21 mouse cellular contexts compared by ENCODE assay signal in genomic region chr13:51936441-51936840, GRCm38 (mm10).
DNase-seq lines count a peak whose midpoint lies in the region; ATAC-seq lines count a peak whose summit lies in the region.
"Had no signal": no experiment of that assay in that cellular context is flagged by ENCODE, and none has a peak within 500 bp of the region (broad histone marks: within the 10 kb centered on the region; RNA-seq: fewer than 3 reads in every experiment).

No protein-coding gene starts in this region.

- H3K9me3 ChIP-seq in hindbrain, embryonic 11.5 days (ENCODE audit: control insufficient read depth, low read length): no peaks in the 10 kb centered on the region
- H3K9me3 ChIP-seq: embryonic facial prominence, embryonic 13.5 days; forebrain, embryonic 12.5 days; G1E; heart, embryonic 13.5 days; hindbrain, embryonic 12.5 days had no signal

- 90% methylated on average over 5 of the region's 5 CpGs for WGBS in hindbrain, embryonic 11.5 days

- H3K27ac ChIP-seq in hindbrain, embryonic 11.5 days (ENCODE audit: low read depth, low read length): no peak overlapping the region
- H3K27ac ChIP-seq: embryonic facial prominence, embryonic 13.5 days; forebrain, embryonic 12.5 days; heart, embryonic 13.5 days; hindbrain, embryonic 12.5 days had no signal

- intact Hi-C loops in gastrocnemius, postnatal 36 days (cut with DNase I): no loop called here
- intact Hi-C loops in gastrocnemius, postnatal 14 days (cut with DNase I; ENCODE audit: low total_unique reads): no loop called here
- intact Hi-C loops in left cerebral cortex, postnatal 25 days (cut with DNase I): no loop called here

- peak; percentile 14 for DNase-seq in CD4-positive, CD25-positive, alpha-beta regulatory T cell, adult 2 months (ENCODE audit: low read depth, low spot score)
- no peak for DNase-seq in gastrocnemius, postnatal 36 days
- DNase-seq in gastrocnemius, postnatal 14 days: no peak
- DNase-seq in hindbrain, embryonic 11.5 days (ENCODE audit: low spot score): no peak
- DNase-seq in left cerebral cortex, postnatal 25 days (ENCODE audit: low spot score in 2 of 2): no peak
- DNase-seq: adrenal gland, postnatal 14 days; cerebellum, adult 11-12 months; cerebellum, adult 9-10 months; cerebellum, postnatal 25 days; gastrocnemius, postnatal 10 days; heart, adult 11 months; heart, postnatal 36 days had no signal

- peak; percentile 23 for ATAC-seq in activated CD4-positive, CD25-positive, alpha-beta regulatory T cell, adult 4 months
- ATAC-seq in monocyte, adult 5-6 weeks (replicated peaks; ENCODE audit: insufficient number of reproducible peaks, low FRiP score, low TSS enrichment, poor library complexity, severe bottlenecking): peak; percentile 40
- no peak for ATAC-seq in hindbrain, embryonic 11.5 days (ENCODE audit: low FRiP score)
- ATAC-seq: forebrain, embryonic 16.5 days; hindbrain, embryonic 16.5 days had no signal

- H3K36me3 ChIP-seq in hindbrain, embryonic 11.5 days (ENCODE audit: control insufficient read depth, insufficient read depth, low read length): no peaks in the 10 kb centered on the region
- H3K36me3 ChIP-seq: embryonic facial prominence, embryonic 13.5 days; forebrain, embryonic 12.5 days; G1E; heart, embryonic 13.5 days; hindbrain, embryonic 12.5 days had no signal

- no peaks in the 10 kb centered on the region for H3K27me3 ChIP-seq in hindbrain, embryonic 11.5 days (ENCODE audit: control insufficient read depth, insufficient read depth, low read length)
- H3K27me3 ChIP-seq: embryonic facial prominence, embryonic 13.5 days had no signal

- no peak overlapping the region for H3K4me2 ChIP-seq in hindbrain, embryonic 11.5 days (replicated peaks; ENCODE audit: low read depth, low read length)
- H3K4me2 ChIP-seq: embryonic facial prominence, embryonic 13.5 days; forebrain, embryonic 12.5 days; heart, embryonic 13.5 days; hindbrain, embryonic 12.5 days had no signal

- no peaks in the 10 kb centered on the region; the same call in 1 of the 2 replicates for H3K4me1 ChIP-seq in hindbrain, embryonic 11.5 days (replicated peaks; ENCODE audit: control insufficient read depth, insufficient read depth, low read length)
- H3K4me1 ChIP-seq: embryonic facial prominence, embryonic 13.5 days; hindbrain, embryonic 12.5 days had no signal

- H3K9ac ChIP-seq in hindbrain, embryonic 11.5 days (ENCODE audit: low read depth, low read length): no peak overlapping the region
- H3K9ac ChIP-seq: embryonic facial prominence, embryonic 13.5 days; forebrain, embryonic 12.5 days; heart, embryonic 13.5 days; hindbrain, embryonic 12.5 days had no signal

- no peak overlapping the region for H3K4me3 ChIP-seq in hindbrain, embryonic 11.5 days (ENCODE audit: low read depth, low read length)
- H3K4me3 ChIP-seq: embryonic facial prominence, embryonic 13.5 days; forebrain, embryonic 12.5 days; heart, embryonic 13.5 days; hindbrain, embryonic 12.5 days had no signal
